Mouse (Mus musculus): ENCODE measurements around the gene Chst13.

Chst13 gene

DNA sequence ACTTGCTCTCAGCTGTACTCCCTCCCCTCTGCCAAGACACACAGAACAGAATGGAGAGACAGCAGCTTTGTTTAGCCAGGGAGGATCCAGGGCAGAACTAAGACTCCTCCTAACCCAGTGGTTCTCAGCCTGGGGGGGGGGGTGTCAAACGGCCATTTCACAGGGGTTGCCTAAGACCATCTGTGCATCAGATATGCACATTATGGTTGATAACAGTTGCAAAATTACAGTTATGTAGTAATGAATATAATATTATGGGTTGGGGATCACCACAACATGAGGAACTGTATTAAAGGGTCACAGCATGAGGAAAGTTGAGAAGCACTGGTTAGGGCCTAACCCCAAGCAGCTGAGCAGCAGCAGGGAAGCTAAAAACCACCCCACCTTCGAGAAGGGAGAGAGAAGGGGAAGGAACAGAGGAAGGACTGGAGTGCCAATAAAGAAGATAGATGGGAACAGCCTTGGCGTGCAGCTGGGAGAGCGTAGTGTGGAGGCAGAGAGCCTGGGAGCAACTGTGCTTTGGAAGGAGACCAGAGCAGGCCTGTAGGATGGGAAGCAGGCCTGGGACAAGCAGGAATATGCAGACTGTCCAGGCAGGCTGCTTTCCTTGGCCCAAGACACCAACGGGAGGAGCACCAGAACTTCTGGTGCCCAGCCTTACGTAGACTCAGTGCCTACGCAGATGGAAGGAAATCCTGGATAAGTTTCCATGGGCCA, 5.4 kb downstream of the Chst13 start:
- peak in 1 of 2 experiments; percentile 28 for DNase-seq

GRCm38 (mm10) chr6:90319019-90319418, 6.0 kb downstream of the Chst13 start:
- DNase-seq: no peak

DNA sequence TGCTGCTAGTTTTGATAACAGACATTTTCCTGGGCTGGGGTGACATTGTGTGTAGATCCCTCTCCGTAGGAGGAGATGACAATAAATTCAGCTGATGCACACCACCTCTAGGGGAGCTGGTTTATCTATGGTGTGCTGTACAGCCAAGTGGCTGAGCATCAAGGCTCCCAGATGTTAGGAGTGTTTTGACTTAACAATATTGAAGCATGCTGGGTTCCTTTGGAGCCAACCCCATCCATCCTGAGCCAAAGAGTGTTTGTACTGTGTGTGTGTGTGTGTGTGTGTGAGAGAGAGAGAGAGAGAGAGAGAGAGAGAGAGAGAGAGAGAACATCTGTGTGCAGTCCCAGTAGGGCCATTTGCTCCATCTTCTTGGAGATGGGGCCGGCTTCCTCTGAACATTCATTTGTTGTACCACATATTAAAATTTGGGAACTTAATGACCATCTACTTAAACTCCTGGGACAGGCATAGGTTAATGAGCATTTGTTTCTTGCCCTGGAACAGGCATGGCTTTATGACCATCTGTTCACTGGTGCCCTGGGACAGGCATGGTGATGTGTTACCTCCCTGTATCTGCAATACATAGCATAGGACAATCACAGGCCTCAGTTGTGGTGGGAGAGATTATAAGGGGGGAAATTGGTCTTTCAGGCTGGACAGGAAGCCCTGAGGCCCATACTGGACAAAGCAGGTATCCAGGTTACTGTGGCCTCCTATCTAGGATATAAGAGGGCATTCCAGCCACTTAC, 7.3 kb downstream of the Chst13 start:
- no peak for DNase-seq

GRCm38 (mm10) chr6:90315961-90316360, 9.0 kb downstream of the Chst13 start:
- DNase-seq: no peak

GRCm38 (mm10) chr6:90308839-90309778, 15.9 kb downstream of the Chst13 start:
- DNase-seq: no peak

DNA sequence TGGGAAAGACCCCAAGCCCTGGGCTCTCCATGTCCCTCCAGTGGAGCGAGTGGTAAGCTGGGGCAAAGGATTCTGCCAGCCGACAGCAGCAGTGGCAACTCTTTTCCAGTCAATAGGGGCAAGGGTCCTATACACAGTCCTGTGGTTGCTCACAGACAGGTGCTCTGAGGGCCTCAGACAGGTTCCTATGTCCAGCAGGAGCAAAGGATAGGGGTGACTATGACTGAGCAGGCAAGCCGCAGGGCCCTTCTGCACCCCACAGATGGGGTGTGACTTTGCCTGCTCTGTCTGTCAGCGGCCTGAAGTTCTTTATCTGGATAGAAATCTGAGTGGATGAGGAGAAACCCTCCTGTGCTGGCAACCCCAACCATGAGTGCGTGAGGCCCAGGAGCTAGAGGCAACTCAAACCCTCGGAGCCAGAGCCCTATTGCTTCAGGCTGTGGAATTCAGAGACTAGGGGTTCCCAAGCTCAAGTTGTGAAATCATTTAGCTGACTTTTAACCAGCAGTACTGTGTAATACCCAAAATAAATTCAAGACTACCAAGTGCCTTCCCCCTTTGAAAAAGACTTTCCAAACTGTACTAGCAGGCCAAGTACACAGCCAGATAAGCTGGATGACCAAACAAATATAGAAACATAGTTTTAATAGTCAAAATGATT, 18.5 kb downstream of the Chst13 start:
- no peak for DNase-seq

DNA sequence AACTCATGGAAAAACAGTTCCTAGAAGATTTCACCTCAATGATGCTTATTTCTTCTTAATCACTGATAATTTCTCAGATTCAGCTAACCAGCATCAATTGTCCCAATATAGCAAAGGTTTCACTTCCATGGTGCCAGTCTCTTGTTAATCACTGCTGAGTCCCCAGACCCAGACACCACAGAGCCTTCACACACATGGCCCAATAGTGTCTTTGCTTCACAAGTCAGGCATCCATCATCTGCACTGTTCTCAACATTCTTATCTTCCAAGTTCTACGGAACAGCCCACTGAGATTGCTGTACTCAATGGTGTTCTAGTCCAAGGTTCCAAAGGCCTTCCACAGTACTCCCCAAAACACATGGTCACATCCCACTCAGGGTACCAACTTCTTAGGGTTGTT, 24.1 kb downstream of the Chst13 start, which contains the start of gene BC048671:
Gene BC048671, plus strand, starts transcription at position 301 of the 400 bp plus-strand sequence.
- no peak for DNase-seq

- DNase-seq: peak; percentile 49 to 62
These were observed 36.7 kb downstream of the Chst13 start for GRCm38 (mm10) chr6:90288265-90288664.
